Mouse (Mus musculus) T-helper 2 cell (primary cell): ENCODE results near the gene Inpp1.

Source experiments
- in situ Hi-C: fragments of 300-600 bp; cut with MboI, MseI; formaldehyde crosslinking; loops from one replicate; pipeline ENCODE4 v1.15.1; 2025; ENCODE audit warnings: high pct_unique_total_duplicates

The Inpp1 gene

DNA sequence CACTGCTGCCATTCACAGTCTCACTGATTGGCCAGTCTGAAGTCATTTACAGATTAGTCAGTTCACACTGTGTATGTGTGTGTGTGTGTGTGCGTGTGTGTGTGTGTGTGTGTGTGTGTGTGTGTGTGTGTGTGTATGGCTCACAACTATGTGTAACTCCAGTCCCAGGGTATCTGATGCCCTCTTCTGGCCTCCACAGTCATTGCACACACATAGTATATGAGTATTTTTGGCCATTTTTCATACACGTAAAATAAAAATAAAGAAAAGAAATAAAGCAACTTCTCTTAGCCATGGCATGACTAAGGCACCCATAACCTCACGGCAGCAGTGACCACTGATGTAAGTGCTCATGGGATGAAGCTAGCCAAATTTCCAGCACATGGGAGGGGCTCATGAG, 23.8 kb downstream of the Inpp1 start:
- in situ Hi-C loops, result no loop called here

DNA sequence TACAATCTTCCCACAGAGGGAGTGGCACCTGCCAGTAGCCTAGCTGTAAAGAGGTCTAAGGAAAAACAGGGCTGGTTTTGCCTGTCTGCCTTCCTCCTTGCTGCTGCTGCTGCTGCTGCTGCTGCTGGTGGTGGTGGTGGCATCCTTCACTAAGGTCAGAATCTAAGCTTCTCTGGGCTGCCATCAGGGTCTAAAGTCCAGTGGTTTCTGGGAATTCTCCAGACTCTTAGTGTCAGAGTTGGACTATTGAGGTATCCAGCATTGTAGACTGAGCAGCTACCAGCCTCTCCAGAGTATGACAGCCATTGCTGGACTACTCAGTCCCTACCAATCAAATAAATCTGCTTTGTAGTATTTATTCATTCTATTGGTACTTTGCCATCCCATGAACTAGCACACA, 24.8 kb downstream of the Inpp1 start:
- in situ Hi-C loops, result no loop called here

DNA sequence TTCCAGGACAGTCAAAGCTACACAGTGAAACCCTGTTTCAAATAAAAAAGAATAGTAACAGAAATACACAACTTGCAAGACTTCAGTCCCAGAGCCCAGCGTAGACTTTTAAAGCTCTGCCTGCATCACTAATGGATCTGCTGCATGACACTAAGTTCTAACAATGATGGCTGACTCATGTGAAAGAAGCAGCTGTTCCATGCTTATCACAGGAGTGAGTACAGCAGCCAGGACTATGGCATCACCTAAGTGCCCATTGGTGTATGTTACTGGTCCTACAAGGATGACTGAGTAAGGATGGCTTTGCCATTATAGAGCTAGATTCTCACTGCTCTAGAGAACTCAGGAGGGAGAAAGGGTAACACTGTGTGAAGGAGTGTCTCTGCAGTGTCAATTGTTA, 30.2 kb downstream of the Inpp1 start:
- in situ Hi-C loops, result no loop called here

DNA sequence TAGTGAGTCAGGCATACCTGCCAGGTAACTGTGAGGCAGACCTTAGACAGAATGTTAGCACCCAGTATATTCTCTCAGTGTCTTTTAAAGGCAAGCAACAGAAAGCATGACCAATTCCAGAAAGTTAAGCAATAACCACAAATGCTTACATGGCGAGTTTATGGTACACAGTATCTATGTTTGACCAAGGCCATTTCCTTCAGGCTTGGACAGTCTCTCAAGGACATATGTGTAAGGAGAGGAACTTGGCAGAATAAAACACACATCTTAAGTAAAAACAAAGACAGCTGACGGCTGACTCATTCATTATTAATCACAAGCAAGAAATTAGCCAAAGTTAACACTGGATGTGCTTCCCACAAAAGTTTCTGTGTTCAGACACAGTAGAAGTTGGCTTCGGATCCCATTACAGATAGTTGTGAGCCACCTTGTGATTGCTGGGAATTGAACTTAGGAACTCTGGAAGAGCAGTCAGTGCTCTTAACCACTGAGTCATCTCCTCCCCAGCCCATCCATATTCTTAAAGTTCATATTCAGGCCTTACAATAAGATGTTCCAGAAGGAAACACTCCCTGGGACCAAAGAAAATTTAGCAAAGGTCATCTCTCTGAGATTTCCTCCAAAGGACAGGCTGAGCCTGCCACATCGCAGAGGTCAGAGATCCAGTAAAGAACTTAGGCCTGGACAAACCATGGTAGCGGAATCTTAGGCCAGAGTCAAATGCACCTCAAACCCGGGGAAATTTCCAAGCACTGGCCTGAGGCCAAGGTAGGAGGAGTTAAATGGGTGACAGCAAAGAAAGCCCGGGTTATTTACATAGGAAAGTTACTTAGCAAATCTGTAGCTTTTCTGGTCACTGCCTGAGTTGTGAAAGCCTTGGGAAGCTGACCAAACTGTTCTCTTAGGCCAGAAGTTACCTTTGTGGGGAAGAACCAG, 52.0 kb downstream of the Inpp1 start:
- in situ Hi-C loops, result no loop called here

DNA sequence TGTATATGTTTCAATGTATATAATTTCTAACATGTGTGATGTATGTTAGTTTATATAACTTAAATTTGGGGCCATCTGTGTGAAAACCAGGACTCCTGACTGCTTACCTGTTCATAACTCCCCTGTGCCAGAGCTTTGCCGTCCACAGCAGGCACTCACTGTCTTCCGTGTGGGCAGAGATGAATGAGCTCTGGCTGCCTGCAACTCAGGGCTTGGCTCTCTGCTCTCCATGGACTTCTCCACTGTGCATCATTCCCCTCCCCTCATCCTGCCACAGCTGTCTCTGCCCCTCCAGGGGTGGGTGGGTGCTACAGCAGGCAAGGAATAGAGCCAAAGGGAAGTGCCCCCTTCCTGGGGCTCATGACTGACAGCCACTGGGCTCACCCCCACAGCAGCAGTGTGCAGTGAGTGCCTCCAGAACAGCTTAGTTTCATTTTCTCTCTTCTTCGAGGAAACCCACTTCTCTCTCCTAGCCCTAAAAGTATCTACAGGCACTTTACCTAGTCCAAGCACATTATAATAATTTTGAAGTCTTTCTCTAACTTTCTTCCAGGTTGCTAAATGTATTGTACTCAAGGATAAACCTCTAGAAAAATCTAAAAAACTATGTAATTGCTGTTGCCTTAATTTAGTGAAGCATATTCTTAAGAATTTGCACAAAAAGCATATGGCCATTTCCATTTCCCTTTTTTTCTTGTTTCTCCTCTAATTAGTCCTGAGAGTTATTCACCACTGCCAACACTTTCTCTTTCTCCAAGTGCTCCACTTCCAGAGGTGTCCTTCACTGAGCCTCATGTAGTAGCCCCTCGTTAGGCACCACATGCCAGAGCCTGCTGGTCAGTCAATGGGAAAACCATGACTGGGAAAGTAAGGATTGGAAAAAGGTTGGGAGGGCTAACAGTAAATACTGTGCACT, 53.3 kb downstream of the Inpp1 start:
- in situ Hi-C loops, result no loop called here

DNA sequence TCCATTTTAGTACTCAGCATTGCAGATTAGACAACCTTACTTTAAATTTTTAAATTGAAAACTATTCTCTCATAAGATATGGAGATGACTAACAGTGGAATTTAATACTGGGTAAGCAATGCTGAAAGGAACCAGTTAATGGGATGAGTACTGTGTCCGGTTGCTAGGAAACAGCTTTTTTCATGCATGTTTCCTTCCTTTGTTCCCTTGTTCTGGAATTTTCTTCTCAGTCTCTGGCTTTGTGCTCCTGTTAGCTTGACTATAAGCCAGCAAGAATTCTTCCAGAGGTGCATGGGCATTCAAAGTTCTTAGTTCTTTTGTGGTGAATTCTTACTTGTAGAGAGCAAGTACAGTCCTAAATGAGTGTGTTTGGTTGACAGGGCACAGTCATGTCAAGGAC, 59.3 kb downstream of the Inpp1 start:
- in situ Hi-C loops, result loop anchor here (10.0 kb wide), 1 partner anchor 873 kb away; no protein-coding TSS in a partner anchor

DNA sequence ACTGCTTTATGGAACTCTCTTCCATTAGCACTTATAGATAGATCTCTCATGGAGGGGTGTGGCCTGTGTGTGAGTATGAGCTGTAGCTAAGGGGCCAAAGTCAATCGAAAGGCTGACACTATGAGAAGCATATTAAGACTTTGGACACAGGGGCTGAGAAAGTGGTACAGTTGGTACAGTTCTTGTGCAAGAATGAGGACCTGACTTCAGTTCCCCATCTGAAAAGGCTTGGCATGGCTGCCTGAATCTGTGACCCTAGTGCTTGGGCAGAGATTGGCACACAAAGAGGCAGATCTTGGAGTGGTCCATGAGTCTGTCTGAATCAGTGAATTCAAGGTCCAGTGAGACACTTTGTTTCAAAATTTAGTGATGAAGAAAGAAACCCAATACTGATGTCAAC, 63.2 kb downstream of the Inpp1 start:
- in situ Hi-C loops, result loop anchor here (10.0 kb wide), 1 partner anchor 870 kb away; no protein-coding TSS in a partner anchor

DNA sequence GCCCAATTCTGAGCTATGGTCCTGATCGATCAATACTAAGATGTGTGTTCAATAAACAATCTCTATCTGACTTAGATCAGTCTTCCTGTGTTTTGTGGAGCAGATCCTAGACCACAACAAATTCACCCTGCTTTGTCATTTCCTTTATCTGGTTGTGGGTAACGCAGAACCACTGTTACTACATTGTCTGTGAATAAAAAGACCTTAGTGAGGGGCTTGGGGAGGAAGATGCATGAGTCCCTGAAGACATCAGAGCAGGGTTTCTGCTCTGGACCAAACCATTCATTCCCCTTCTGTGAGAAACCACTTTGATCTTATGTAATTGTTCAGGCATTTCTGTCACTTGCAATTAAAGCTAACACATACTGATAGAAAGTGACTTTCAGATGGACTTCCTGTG, 63.7 kb downstream of the Inpp1 start:
- in situ Hi-C loops, result loop anchor here (10.0 kb wide), 1 partner anchor 869 kb away; no protein-coding TSS in a partner anchor

DNA sequence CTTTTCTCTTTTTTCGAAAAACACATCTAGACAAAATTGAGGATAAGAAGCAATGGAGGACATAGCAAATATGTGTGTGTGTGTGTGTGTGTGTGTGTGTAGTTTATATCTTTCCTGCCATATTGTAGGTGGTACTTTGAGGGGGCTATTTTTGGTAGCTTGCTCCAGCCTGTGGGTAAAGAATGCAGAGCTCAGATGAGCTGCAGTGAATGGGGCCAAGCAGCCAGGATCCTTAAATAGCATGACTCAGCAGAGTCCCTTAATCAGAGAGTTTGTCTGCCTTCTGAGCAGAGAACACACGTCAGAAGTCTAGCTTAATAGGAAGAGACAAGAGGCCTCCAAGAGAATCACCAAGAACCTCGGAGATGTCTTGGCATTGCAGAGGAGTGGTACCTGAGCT, 64.8 kb downstream of the Inpp1 start:
- in situ Hi-C loops, result loop anchor here (10.0 kb wide), 1 partner anchor 868 kb away; no protein-coding TSS in a partner anchor

DNA sequence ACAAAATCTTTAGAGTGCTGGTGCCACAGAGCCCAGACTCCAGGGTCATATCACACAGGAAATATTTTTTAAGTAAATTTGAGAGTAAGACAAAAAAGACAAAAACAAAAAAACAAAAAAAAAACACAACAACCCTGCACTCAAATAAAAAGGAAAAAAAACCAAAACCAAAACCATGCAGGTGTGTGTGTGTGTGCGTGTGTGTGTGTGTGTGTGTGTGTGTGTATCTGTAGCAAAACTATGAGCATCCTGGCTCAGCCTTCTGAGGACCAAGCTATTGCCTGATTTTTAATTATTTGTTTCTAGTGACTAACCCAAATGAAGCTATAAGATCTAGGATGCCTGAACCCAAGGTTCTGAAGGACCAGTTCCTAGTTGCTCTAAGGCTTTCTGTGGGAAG, 65.9 kb downstream of the Inpp1 start:
- in situ Hi-C loops, result loop anchor here (10.0 kb wide), 1 partner anchor 867 kb away; no protein-coding TSS in a partner anchor

DNA sequence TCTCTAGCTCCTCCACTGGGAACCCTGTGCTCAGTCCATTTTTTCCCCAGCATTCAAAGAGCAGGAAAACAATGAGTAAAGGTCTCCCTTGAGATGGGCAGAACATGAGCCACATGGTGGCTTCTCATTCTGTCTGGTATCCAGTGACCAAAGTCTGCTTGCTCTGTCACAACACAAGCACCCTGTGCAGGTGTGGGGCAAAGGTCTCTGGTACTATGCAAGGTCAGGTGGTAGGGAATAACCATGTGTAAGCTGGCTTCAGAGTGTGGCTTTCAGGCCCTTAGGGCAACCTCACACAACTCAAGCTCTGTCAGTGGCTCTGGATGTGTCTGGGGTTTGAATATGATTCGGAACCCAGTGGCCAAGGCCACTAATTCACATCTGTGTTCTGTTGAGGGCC, 67.5 kb downstream of the Inpp1 start:
- in situ Hi-C loops, result loop anchor here (5.0 to 10.0 kb wide), 2 partner anchors 103 to 865 kb away; no protein-coding TSS in a partner anchor

DNA sequence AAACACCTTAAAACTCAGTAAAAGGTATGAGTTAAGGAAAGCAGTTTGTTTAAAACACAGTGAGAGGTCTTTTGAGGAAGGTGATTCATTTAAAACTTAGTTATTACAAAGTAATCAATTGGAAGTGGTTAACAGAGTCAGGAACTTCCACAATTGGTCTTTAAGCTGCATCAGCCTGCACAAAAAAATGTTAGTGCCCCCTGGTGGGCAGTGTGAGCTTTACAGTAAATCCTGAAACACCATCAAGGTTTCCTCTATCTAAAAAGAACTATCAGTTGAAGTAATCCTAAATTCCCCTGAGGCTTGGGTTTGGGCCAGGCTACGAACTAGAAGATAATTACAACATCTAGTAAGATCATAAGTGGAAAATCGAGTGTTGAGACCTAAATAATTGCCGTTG, 69.2 kb downstream of the Inpp1 start:
- in situ Hi-C loops, result loop anchor here (5.0 kb wide), 1 partner anchor 101 kb away; no protein-coding TSS in a partner anchor

DNA sequence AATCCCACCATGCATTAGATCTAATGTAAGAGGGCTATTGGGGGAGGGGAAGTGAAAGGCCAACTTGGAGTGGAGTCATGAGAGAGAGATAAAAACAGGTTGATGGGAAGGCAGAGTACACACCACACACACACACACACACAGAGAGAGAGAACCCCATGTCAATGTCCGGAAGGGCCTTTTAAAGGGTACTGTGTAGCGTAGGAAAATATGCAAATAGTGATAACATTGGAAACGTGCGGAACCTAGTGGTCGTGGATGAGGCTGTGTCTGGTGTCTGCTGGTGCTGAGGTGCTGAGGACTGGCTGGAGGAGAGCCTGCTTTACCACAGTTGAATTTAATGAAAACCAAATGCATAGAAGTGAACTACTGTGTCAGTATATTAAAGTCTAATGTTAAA, 74.9 kb downstream of the Inpp1 start:
- in situ Hi-C loops, result no loop called here
